Mouse (Mus musculus) midbrain, embryonic 10.5 days (tissue): ENCODE data around the gene Akap11. TPM values are rescaled to one million over a fixed set of nuclear protein-coding genes. Genes with fewer than 3 reads are reported as not detected.
"Not testable (repeated sequence)": the region's sequence is repeated elsewhere in the genome, so short reads cannot be mapped to it uniquely, and the experiment has no call there.

Source experiments
- DNase-seq: peaks from one replicate; pipeline ENCODE4 v3.0.0-alpha.2; 2017; ENCODE audit warnings: low spot score
- H3K27ac ChIP-seq: fragments of 300-500 bp; sonication (generic); replicated peaks from 2 replicates; pipeline ENCODE4 v1.5.1; 2016; ENCODE audit warnings: mild to moderate bottlenecking
- H3K27me3 ChIP-seq: fragments of 300-500 bp; sonication (generic); 2 replicates; pipeline ENCODE4 v1.6.1; 2016; ENCODE audit warnings: low read depth, mild to moderate bottlenecking; ENCODE audit not compliant: poor library complexity, severe bottlenecking
- H3K36me3 ChIP-seq: fragments of 300-500 bp; sonication (generic); 2 replicates; pipeline ENCODE4 v1.6.1; 2016; ENCODE audit warnings: mild to moderate bottlenecking, moderate library complexity
- H3K4me1 ChIP-seq: fragments of 300-500 bp; sonication (generic); 2 replicates; pipeline ENCODE4 v1.6.1; 2016
- H3K4me3 ChIP-seq: fragments of 300-500 bp; sonication (generic); 2 replicates; pipeline ENCODE4 v1.5.1; 2016; ENCODE audit warnings: mild to moderate bottlenecking, moderate library complexity
- H3K9me3 ChIP-seq: fragments of 300-500 bp; sonication (generic); replicated peaks from 2 replicates; pipeline ENCODE4 v1.6.1; 2016; ENCODE audit warnings: mild to moderate bottlenecking
- WGBS: fragments of 180-500 bp; shearing (Covaris S2); methylation state at CpG from one replicate; pipeline ENCODE4 v1.1.7; 2016; 5-methylcytosine and 5-hydroxymethylcytosine counted together
- polyA plus RNA-seq: library from polyadenylated mRNA; unstranded; fragments of >200 nt; fragmentation: Nextera tagmentation; extraction: Ambion mirVana; gene quantifications from 2 replicates; pipeline ENCODE4 v1.2.1, GENCODE M21; 2016

Gene Akap11
- 15.6 and 17.9 TPM in 2 replicates for polyA plus RNA-seq

GRCm38 (mm10) chr14:78536281-78537165 is at the start of gene Akap11:
TSS of gene Akap11 (minus strand) at chr14:78536808.
- Histone ChIP-seq H3K4me1 (peaks cover 35% of the 10 kb centered on the region), H3K27me3 (no peaks in the 10 kb centered on the region)
- under 1% methylated on average over 82 of the region's 82 CpGs for WGBS

GRCm38 (mm10) chr14:78584222-78584621 is 47.6 kb upstream of the Akap11 start:
- Histone ChIP-seq H3K36me3 (peaks cover 20% of the 10 kb centered on the region), H3K27me3 (no peaks in the 10 kb centered on the region), H3K4me3 (no peak overlapping the region), H3K27ac (no peak overlapping the region), H3K9me3 (no peaks in the 10 kb centered on the region), H3K4me1 (no peaks in the 10 kb centered on the region)
- peak; percentile 6 for DNase-seq
- 88% methylated on average over 13 of the region's 13 CpGs for WGBS

More at GRCm38 (mm10) chr14:78536281-78537165, at the start of gene Akap11:
- Histone ChIP-seq H3K36me3 (no peaks in the 10 kb centered on the region), H3K27ac (peak within 1 kb of the TSS; percentile 97), H3K4me3 (peak within 1 kb of the TSS; percentile 87), H3K9me3 (no peaks in the 10 kb centered on the region)
- DNase-seq, result peak; percentile 97

GRCm38 (mm10) chr14:78583168-78583567 is 46.6 kb upstream of the Akap11 start:
- Histone ChIP-seq H3K4me3 (no peak overlapping the region), H3K27me3 (no peaks in the 10 kb centered on the region), H3K36me3 (peaks cover 25% of the 10 kb centered on the region), H3K9me3 (no peaks in the 10 kb centered on the region), H3K4me1 (no peaks in the 10 kb centered on the region), H3K27ac (no peak overlapping the region)
- DNase-seq, result peak; percentile 4

GRCm38 (mm10) chr14:78575899-78576298 is 39.3 kb upstream of the Akap11 start:
- H3K4me1 ChIP-seq, result no peaks in the 10 kb centered on the region
- DNase-seq, result no peak
- H3K9me3 ChIP-seq, result no peaks in the 10 kb centered on the region
- peaks cover 13% of the 10 kb centered on the region for H3K36me3 ChIP-seq
- H3K27ac ChIP-seq, result no peak overlapping the region
- no peaks in the 10 kb centered on the region for H3K27me3 ChIP-seq
- WGBS, result 69% methylated on average over 13 of the region's 13 CpGs
- no peak overlapping the region for H3K4me3 ChIP-seq

- H3K27ac ChIP-seq, result no peak overlapping the region
- WGBS, result 91% methylated on average over 5 of the region's 5 CpGs
- H3K36me3 ChIP-seq, result no peaks in the 10 kb centered on the region
- no peak for DNase-seq
- H3K27me3 ChIP-seq, result no peaks in the 10 kb centered on the region
- H3K4me3 ChIP-seq, result no peak overlapping the region
- H3K9me3 ChIP-seq, result no peaks in the 10 kb centered on the region
- H3K4me1 ChIP-seq, result no peaks in the 10 kb centered on the region
Observed at GRCm38 (mm10) chr14:78568410-78568809, 31.8 kb upstream of the Akap11 start.

- no peaks in the 10 kb centered on the region for H3K4me1 ChIP-seq
- H3K4me3 ChIP-seq, result no peak overlapping the region
- H3K9me3 ChIP-seq, result no peaks in the 10 kb centered on the region
- DNase-seq, result no peak
- H3K27me3 ChIP-seq, result no peaks in the 10 kb centered on the region
- WGBS, result 88% methylated on average over 4 of the region's 4 CpGs
- H3K27ac ChIP-seq, result no peak overlapping the region
- no peaks in the 10 kb centered on the region for H3K36me3 ChIP-seq
Observed at GRCm38 (mm10) chr14:78566431-78566830, 29.8 kb upstream of the Akap11 start.

GRCm38 (mm10) chr14:78564292-78564691 is 27.7 kb upstream of the Akap11 start:
- WGBS, result 86% methylated on average over 2 of the region's 2 CpGs
- H3K4me3 ChIP-seq, result no peak overlapping the region
- no peak for DNase-seq
- no peak overlapping the region for H3K27ac ChIP-seq
- H3K36me3 ChIP-seq, result no peaks in the 10 kb centered on the region
- H3K9me3 ChIP-seq, result no peaks in the 10 kb centered on the region
- H3K4me1 ChIP-seq, result no peaks in the 10 kb centered on the region
- H3K27me3 ChIP-seq, result no peaks in the 10 kb centered on the region

- H3K36me3 ChIP-seq, result no peaks in the 10 kb centered on the region
- H3K9me3 ChIP-seq, result no peaks in the 10 kb centered on the region
- no peak for DNase-seq
- WGBS, result 87% methylated on average over 7 of the region's 7 CpGs
- H3K4me1 ChIP-seq, result no peaks in the 10 kb centered on the region
- no peaks in the 10 kb centered on the region for H3K27me3 ChIP-seq
- H3K27ac ChIP-seq, result no peak overlapping the region
- no peak overlapping the region for H3K4me3 ChIP-seq
Observed at GRCm38 (mm10) chr14:78563211-78563610, 26.6 kb upstream of the Akap11 start.

- Histone ChIP-seq H3K4me3 (no peak overlapping the region), H3K27me3 (no peaks in the 10 kb centered on the region), H3K9me3 (no peaks in the 10 kb centered on the region), H3K27ac (no peak overlapping the region), H3K4me1 (no peaks in the 10 kb centered on the region), H3K36me3 (no peaks in the 10 kb centered on the region)
- no peak for DNase-seq
- WGBS, result 80% methylated on average over 4 of the region's 4 CpGs
Observed at GRCm38 (mm10) chr14:78562121-78562520, 25.5 kb upstream of the Akap11 start.

- DNase-seq, result no peak
- H3K9me3 ChIP-seq, result no peaks in the 10 kb centered on the region
- H3K27me3 ChIP-seq, result no peaks in the 10 kb centered on the region
- H3K36me3 ChIP-seq, result no peaks in the 10 kb centered on the region
- 95% methylated on average over 8 of the region's 8 CpGs for WGBS
- no peaks in the 10 kb centered on the region for H3K4me1 ChIP-seq
- no peak overlapping the region for H3K27ac ChIP-seq
- H3K4me3 ChIP-seq, result no peak overlapping the region
Observed at GRCm38 (mm10) chr14:78559042-78559441, 22.4 kb upstream of the Akap11 start.

GRCm38 (mm10) chr14:78554830-78555229 is 18.2 kb upstream of the Akap11 start:
- 89% methylated on average over 3 of the region's 3 CpGs for WGBS
- H3K36me3 ChIP-seq, H3K4me3 ChIP-seq, H3K27me3 ChIP-seq, DNase-seq, H3K4me1 ChIP-seq, H3K9me3 ChIP-seq, H3K27ac ChIP-seq: not testable (repeated sequence)

GRCm38 (mm10) chr14:78553661-78554060 is 17.1 kb upstream of the Akap11 start:
- no peak for DNase-seq
- Histone ChIP-seq H3K27me3 (no peaks in the 10 kb centered on the region), H3K9me3 (no peaks in the 10 kb centered on the region), H3K27ac (no peak overlapping the region), H3K36me3 (no peaks in the 10 kb centered on the region), H3K4me3 (no peak overlapping the region), H3K4me1 (no peaks in the 10 kb centered on the region)
- 93% methylated on average over 6 of the region's 6 CpGs for WGBS

GRCm38 (mm10) chr14:78548807-78549206 is 12.2 kb upstream of the Akap11 start:
- H3K36me3 ChIP-seq, result no peaks in the 10 kb centered on the region
- no peaks in the 10 kb centered on the region for H3K4me1 ChIP-seq
- no peak overlapping the region for H3K27ac ChIP-seq
- H3K27me3 ChIP-seq, result no peaks in the 10 kb centered on the region
- no peaks in the 10 kb centered on the region for H3K9me3 ChIP-seq
- H3K4me3 ChIP-seq, result no peak overlapping the region
- WGBS, result 85% methylated on average over 6 of the region's 6 CpGs
- DNase-seq, result no peak
